Mouse (Mus musculus) heart, adult 2 months (tissue): Measurements from ENCODE around the gene F830045P16Rik. TPM values are rescaled to one million over a fixed set of nuclear protein-coding genes. Genes with fewer than 3 reads are reported as not detected.
A peak's percentile ranks its signal among the peaks of the same experiment; 100 is the strongest.

Experiments used
- DNase-seq, 2 experiments: peaks; one replicate each; pipeline ENCODE4 v3.0.0; 2021
- H3K27ac ChIP-seq: fragments of 200-600 bp; 2 replicates; pipeline ENCODE4 v1.8.1; 2022
- H3K27me3 ChIP-seq: fragments of 200-500 bp; 2 replicates; pipeline ENCODE4 v1.6.1; 2012; ENCODE audit warnings: mild to moderate bottlenecking, low read length, inconsistent platforms, mixed read lengths; ENCODE audit not compliant: control insufficient read depth, insufficient read depth
- H3K36me3 ChIP-seq: fragments of 200-500 bp; 2 replicates; pipeline ENCODE4 v1.6.1; 2012; ENCODE audit warnings: low read length, inconsistent platforms; ENCODE audit not compliant: control insufficient read depth, insufficient read depth
- H3K4me1 ChIP-seq: fragments of 200-500 bp; 2 replicates; pipeline ENCODE4 v1.6.1; 2011; ENCODE audit warnings: low read length; ENCODE audit not compliant: control insufficient read depth, insufficient read depth
- H3K4me3 ChIP-seq: fragments of 200-600 bp; 2 replicates; pipeline ENCODE4 v1.8.1; 2022
- H3K79me2 ChIP-seq: fragments of 200-500 bp; replicated peaks from 2 replicates; pipeline ENCODE4 v1.6.1; 2012; ENCODE audit warnings: mild to moderate bottlenecking, inconsistent platforms, low read length, moderate library complexity, mixed read lengths; ENCODE audit not compliant: control insufficient read depth, insufficient read depth
- H3K9ac ChIP-seq: fragments of 200-500 bp; 2 replicates; pipeline ENCODE4 v1.6.1; 2012; ENCODE audit warnings: low read depth, mild to moderate bottlenecking, control low read depth, inconsistent platforms, low read length, mixed read lengths
- CTCF ChIP-seq: fragments of 200-600 bp; IDR thresholded peaks from 2 replicates; pipeline ENCODE4 v1.8.1; 2022; ENCODE audit warnings: antibody characterized with exemption, mild to moderate bottlenecking, moderate library complexity
- EP300 ChIP-seq: fragments of 200-500 bp; IDR thresholded peaks from 2 replicates; pipeline ENCODE4 v1.6.1; 2011; ENCODE audit warnings: low read depth, low read length, control low read depth; ENCODE audit not compliant: insufficient read depth
- POLR2A ChIP-seq: fragments of 200-500 bp; IDR thresholded peaks from 2 replicates; pipeline ENCODE4 v1.6.1; 2011; ENCODE audit warnings: mild to moderate bottlenecking, low read depth, low read length, control low read depth; ENCODE audit not compliant: insufficient read depth
- WGBS: fragments of 180-500 bp; shearing (Covaris S2); methylation state at CpG from one replicate; pipeline ENCODE4 v1.1.7; 2018; 5-methylcytosine and 5-hydroxymethylcytosine counted together
- intact Hi-C: fragments of 180-260 bp; cut with DNase I; formaldehyde crosslinking; loops from one replicate; pipeline ENCODE4 v1.15.1; 2025
- long read RNA-seq: library from polyadenylated mRNA; stranded (forward); transcript quantifications from one replicate; pipeline ENCODE4 v2.0.0, GENCODE M21; 2021
- polyA plus RNA-seq: library from polyadenylated mRNA; depleted of rRNA; stranded (reverse); fragments of >200 nt; gene quantifications from 2 replicates; pipeline ENCODE4 v1.2.3, GENCODE M21; 2012; rRNA removed
- total RNA-seq, 2 experiments: library from RNA; stranded (reverse); gene quantifications; 2 replicates each; pipeline ENCODE4 v1.2.3; 2021

The F830045P16Rik gene
- total RNA-seq (under 1 TPM in 1 of 2 experiments, not detected in 1; 0.23 TPM), polyA plus RNA-seq (0.20 TPM in 1 of 2 replicates, not detected in the other)
- long read RNA-seq: 0 reads

GRCm38 (mm10) chr2:129536377-129536776 lies at the start of gene F830045P16Rik:
F830045P16Rik (minus strand) TSS chr2:129536602.
- DNase-seq: no peak
- Histone ChIP-seq H3K36me3 (no peaks in the 10 kb centered on the region), H3K4me3 (no peak within 1 kb of the TSS), H3K9ac (no peak within 1 kb of the TSS), H3K27ac (no peak within 1 kb of the TSS), H3K4me1 (peaks cover 4% of the 10 kb centered on the region), H3K27me3 (no peaks in the 10 kb centered on the region), H3K79me2 (no peaks in the 10 kb centered on the region)
- TF ChIP-seq POLR2A (no peak), EP300 (no peak), CTCF (no peak)
- intact Hi-C loops: loop anchor here (5.0 kb wide), 1 partner anchor 66 kb away; no protein-coding TSS in a partner anchor
- 32% methylated on average over 2 of the region's 2 CpGs for WGBS

DNA sequence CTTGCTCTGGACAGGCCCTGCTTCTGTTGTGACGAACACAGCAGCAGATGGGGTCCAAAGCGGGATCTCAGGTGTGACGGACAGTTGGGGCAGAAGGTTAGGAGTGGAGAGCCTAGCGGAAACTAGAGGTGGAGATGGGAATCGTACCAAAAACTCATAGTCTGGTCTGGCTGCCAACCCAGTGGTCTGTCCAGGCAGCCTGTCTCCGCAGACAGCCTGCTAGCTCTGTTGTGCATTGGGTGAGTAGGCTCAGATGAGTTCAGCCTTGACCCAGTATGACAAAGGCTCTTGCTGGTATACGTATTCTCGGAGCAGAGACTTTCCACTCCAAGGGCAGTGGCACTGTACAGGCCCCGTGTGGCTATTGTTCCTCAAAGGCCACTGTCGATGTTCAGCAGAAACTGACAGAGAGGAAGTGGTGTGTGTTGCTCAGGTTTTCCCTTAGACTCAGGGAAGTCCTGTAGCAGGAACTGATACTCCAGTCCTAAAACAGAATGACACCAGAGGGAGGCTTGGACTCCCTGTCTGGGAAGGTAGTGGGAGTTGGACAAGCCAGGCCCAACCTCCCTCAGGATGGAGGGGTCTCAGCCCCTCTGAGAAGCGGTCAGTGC lies 49.6 kb upstream of the F830045P16Rik start:
- no peak overlapping the region for H3K9ac ChIP-seq
- 70% methylated on average over 11 of the region's 11 CpGs for WGBS
- H3K79me2 ChIP-seq: no peaks in the 10 kb centered on the region
- H3K4me1 ChIP-seq: peaks cover 1% of the 10 kb centered on the region; the same call in 1 of the 2 replicates
- DNase-seq: peak in 1 of 2 experiments; percentile 44
- no peak overlapping the region for H3K4me3 ChIP-seq
- intact Hi-C loops: no loop called here
- no peaks in the 10 kb centered on the region for H3K36me3 ChIP-seq
- no peaks in the 10 kb centered on the region for H3K27me3 ChIP-seq
- TF ChIP-seq CTCF: no peak
- no peak for TF ChIP-seq POLR2A
- TF ChIP-seq EP300: no peak
- no peak overlapping the region for H3K27ac ChIP-seq

GRCm38 (mm10) chr2:129584905-129585304 lies 48.5 kb upstream of the F830045P16Rik start:
- H3K36me3 ChIP-seq: no peaks in the 10 kb centered on the region
- H3K4me3 ChIP-seq: no peak overlapping the region
- 63% methylated on average over 1 of the region's 1 CpGs for WGBS
- TF ChIP-seq CTCF (no peak), EP300 (no peak), POLR2A (no peak)
- no peak for DNase-seq
- H3K9ac ChIP-seq: no peak overlapping the region
- H3K4me1 ChIP-seq: peaks cover 1% of the 10 kb centered on the region; the same call in 1 of the 2 replicates
- intact Hi-C loops: no loop called here
- H3K27me3 ChIP-seq: no peaks in the 10 kb centered on the region
- no peaks in the 10 kb centered on the region for H3K79me2 ChIP-seq
- H3K27ac ChIP-seq: no peak overlapping the region

- Histone ChIP-seq H3K27ac (no peak overlapping the region), H3K27me3 (no peaks in the 10 kb centered on the region), H3K36me3 (no peaks in the 10 kb centered on the region), H3K4me1 (no peaks in the 10 kb centered on the region), H3K79me2 (no peaks in the 10 kb centered on the region), H3K4me3 (no peak overlapping the region), H3K9ac (no peak overlapping the region)
- intact Hi-C loops: no loop called here
- TF ChIP-seq CTCF: no peak
- no peak for TF ChIP-seq POLR2A
- TF ChIP-seq EP300: no peak
- DNase-seq: no peak
- WGBS: 45% methylated on average over 4 of the region's 4 CpGs
Observed at GRCm38 (mm10) chr2:129582261-129582660, 45.9 kb upstream of the F830045P16Rik start.

DNA sequence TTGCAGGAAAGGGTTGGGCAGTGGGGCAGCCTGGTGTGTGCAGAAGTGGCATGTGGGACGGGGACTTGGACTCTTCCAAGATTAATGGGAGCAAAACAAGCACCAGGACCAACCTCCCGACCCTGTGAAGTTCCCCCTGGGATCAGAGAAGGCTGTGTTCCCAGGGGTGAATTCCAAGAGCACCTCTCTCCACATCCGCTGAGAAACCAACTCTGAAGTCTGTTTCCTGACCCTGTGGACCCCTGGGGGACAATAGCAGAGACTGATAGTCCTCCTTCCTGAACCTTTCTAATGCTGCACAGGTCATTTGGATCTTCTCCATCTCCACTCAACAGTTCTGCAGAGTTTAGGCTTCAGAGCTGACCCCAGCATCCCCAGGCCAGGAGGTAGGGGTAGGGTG lies 45.4 kb upstream of the F830045P16Rik start:
- Histone ChIP-seq H3K27ac (no peak overlapping the region), H3K36me3 (no peaks in the 10 kb centered on the region), H3K4me1 (no peaks in the 10 kb centered on the region), H3K9ac (no peak overlapping the region), H3K27me3 (no peaks in the 10 kb centered on the region), H3K79me2 (no peaks in the 10 kb centered on the region), H3K4me3 (no peak overlapping the region)
- intact Hi-C loops: no loop called here
- TF ChIP-seq POLR2A (no peak), CTCF (no peak), EP300 (no peak)
- WGBS: 42% methylated on average over 3 of the region's 3 CpGs
- peak in 1 of 2 experiments; percentile 20 for DNase-seq

- WGBS: 44% methylated on average over 4 of the region's 4 CpGs
- Histone ChIP-seq H3K27ac (no peak overlapping the region), H3K9ac (no peak overlapping the region), H3K4me1 (no peaks in the 10 kb centered on the region), H3K79me2 (no peaks in the 10 kb centered on the region), H3K36me3 (no peaks in the 10 kb centered on the region), H3K27me3 (no peaks in the 10 kb centered on the region), H3K4me3 (no peak overlapping the region)
- DNase-seq: peak in 1 of 2 experiments; percentile 28
- no peak for TF ChIP-seq POLR2A
- TF ChIP-seq CTCF: no peak
- TF ChIP-seq EP300: no peak
- intact Hi-C loops: no loop called here
Observed at GRCm38 (mm10) chr2:129580656-129581055, 44.3 kb upstream of the F830045P16Rik start.
